Mouse (Mus musculus): ENCODE data around the gene Slc34a2. TPM values are rescaled to one million over a fixed set of nuclear protein-coding genes. Genes with fewer than 3 reads are reported as not detected.
A peak's percentile ranks its signal among the peaks of the same experiment; 100 is the strongest.

The Slc34a2 gene
- total RNA-seq, 2 experiments from 2014 or later = 0.40 TPM; not detected in 1

- intact Hi-C loops (cut with DNase I) = no loop called here
- DNase-seq (ENCODE audit: low spot score in 2 of 2) = no peak
Measured at GRCm38 (mm10) chr5:53023432-53023831, 14.4 kb upstream of the Slc34a2 start.

GRCm38 (mm10) chr5:53023901-53024300 lies 14.0 kb upstream of the Slc34a2 start:
- intact Hi-C loops (cut with DNase I) = no loop called here
- DNase-seq (ENCODE audit: low spot score in 2 of 2) = no peak

- DNase-seq (ENCODE audit: low spot score in 2 of 2) = peak in 1 of 2 experiments; percentile 14
- intact Hi-C loops (cut with DNase I) = no loop called here
Measured at GRCm38 (mm10) chr5:53025276-53025973, 12.5 kb upstream of the Slc34a2 start.

GRCm38 (mm10) chr5:53031346-53031745 lies 6.5 kb upstream of the Slc34a2 start:
- intact Hi-C loops (cut with DNase I) = no loop called here
- DNase-seq (ENCODE audit: low spot score in 2 of 2) = no peak

GRCm38 (mm10) chr5:53042034-53042748 lies 4.3 kb downstream of the Slc34a2 start:
- no peak for DNase-seq (ENCODE audit: low spot score in 2 of 2)
- intact Hi-C loops (cut with DNase I) = no loop called here

- no peak for DNase-seq (ENCODE audit: low spot score in 2 of 2)
- intact Hi-C loops (cut with DNase I) = no loop called here
Measured at GRCm38 (mm10) chr5:53042771-53043371, 5.0 kb downstream of the Slc34a2 start.

- DNase-seq (ENCODE audit: low spot score in 2 of 2) = no peak
- intact Hi-C loops (cut with DNase I) = no loop called here
Measured at GRCm38 (mm10) chr5:53043716-53044115, 5.8 kb downstream of the Slc34a2 start.

- DNase-seq (ENCODE audit: low spot score in 2 of 2) = no peak
- intact Hi-C loops (cut with DNase I) = no loop called here
Measured at GRCm38 (mm10) chr5:53047951-53048350, 10.1 kb downstream of the Slc34a2 start.

GRCm38 (mm10) chr5:53048599-53048998 lies 10.7 kb downstream of the Slc34a2 start:
- no peak for DNase-seq (ENCODE audit: low spot score in 2 of 2)
- intact Hi-C loops (cut with DNase I) = no loop called here

GRCm38 (mm10) chr5:53049046-53049445 lies 11.2 kb downstream of the Slc34a2 start:
- intact Hi-C loops (cut with DNase I) = no loop called here
- DNase-seq (ENCODE audit: low spot score in 2 of 2) = no peak

GRCm38 (mm10) chr5:53050963-53051362 lies 13.1 kb downstream of the Slc34a2 start:
- DNase-seq (ENCODE audit: low spot score in 2 of 2) = no peak
- intact Hi-C loops (cut with DNase I) = no loop called here

- intact Hi-C loops (cut with DNase I) = no loop called here
- DNase-seq (ENCODE audit: low spot score in 2 of 2) = no peak
Measured at GRCm38 (mm10) chr5:53053246-53053645, 15.4 kb downstream of the Slc34a2 start.

GRCm38 (mm10) chr5:53061532-53062130 lies 23.8 kb downstream of the Slc34a2 start:
- DNase-seq (ENCODE audit: low spot score in 2 of 2) = no peak
- intact Hi-C loops (cut with DNase I) = no loop called here

- no peak for DNase-seq (ENCODE audit: low spot score in 2 of 2)
- intact Hi-C loops (cut with DNase I) = no loop called here
Measured at GRCm38 (mm10) chr5:53074553-53074952, 36.7 kb downstream of the Slc34a2 start.

GRCm38 (mm10) chr5:53078453-53078852 lies 40.6 kb downstream of the Slc34a2 start:
- no peak for DNase-seq (ENCODE audit: low spot score in 2 of 2)
- intact Hi-C loops (cut with DNase I) = no loop called here

GRCm38 (mm10) chr5:53087452-53087851 lies 49.6 kb downstream of the Slc34a2 start:
- DNase-seq (ENCODE audit: low spot score in 2 of 2) = no peak
- intact Hi-C loops (cut with DNase I) = no loop called here

GRCm38 (mm10) chr5:53091331-53091730 lies 53.5 kb downstream of the Slc34a2 start:
- peak in 1 of 2 experiments; percentile 19 for DNase-seq (ENCODE audit: low spot score in 2 of 2)
- intact Hi-C loops (cut with DNase I) = no loop called here

GRCm38 (mm10) chr5:53101848-53102473 lies 64.1 kb downstream of the Slc34a2 start:
- intact Hi-C loops (cut with DNase I) = no loop called here
- DNase-seq (ENCODE audit: low spot score in 2 of 2) = no peak

- intact Hi-C loops (cut with DNase I) = no loop called here
- DNase-seq (ENCODE audit: low spot score in 2 of 2) = no peak
Measured at GRCm38 (mm10) chr5:53104177-53104855, 66.4 kb downstream of the Slc34a2 start.

All from left cerebral cortex, postnatal 14 days (tissue).